22 mouse cellular contexts compared by ENCODE assay signal in genomic region chr1:168908192-168908591, GRCm38 (mm10).
DNase-seq lines count a peak whose midpoint lies in the region; ATAC-seq lines count a peak whose summit lies in the region.
"Had no signal": no experiment of that assay in that cellular context is flagged by ENCODE, and none has a peak within 500 bp of the region (broad histone marks: within the 10 kb centered on the region; RNA-seq: fewer than 3 reads in every experiment).

No protein-coding gene starts in this region.

- H3K4me1 ChIP-seq in forebrain, embryonic 11.5 days (replicated peaks; ENCODE audit: control insufficient read depth, insufficient read depth, low read length), result 0 out of 2 replicates have a peak, but pooled peaks cover 2% of the 10 kb centered on the region
- H3K4me1 ChIP-seq in forebrain, embryonic 10.5 days, result peaks cover 15% of the 10 kb centered on the region
- peaks cover 5% of the 10 kb centered on the region; the same call in 1 of the 2 replicates for H3K4me1 ChIP-seq in neural tube, embryonic 12.5 days
- peaks cover 11% of the 10 kb centered on the region for H3K4me1 ChIP-seq in forebrain, embryonic 12.5 days
- H3K4me1 ChIP-seq in forebrain, embryonic 16.5 days (replicated peaks; ENCODE audit: control insufficient read depth, insufficient read depth, low read length), result peaks cover 9% of the 10 kb centered on the region
- H3K4me1 ChIP-seq: embryonic facial prominence, embryonic 13.5 days had no signal

- ATAC-seq in forebrain, embryonic 11.5 days (replicated peaks; ENCODE audit: low FRiP score), result peak; percentile 68
- ATAC-seq in neural tube, embryonic 12.5 days (ENCODE audit: low FRiP score, low read depth), result peak; percentile 39; the same call in 1 of the 2 replicates
- peak; percentile 70; the same call in 1 of the 2 replicates for ATAC-seq in forebrain, embryonic 12.5 days (ENCODE audit: low FRiP score)
- peak; percentile 16; the same call in 1 of the 2 replicates for ATAC-seq in forebrain, embryonic 16.5 days
- no peak for ATAC-seq in frontal cortex, adult (ENCODE audit: low TSS enrichment)
- ATAC-seq: CD4-positive, CD25-positive, alpha-beta regulatory T cell, adult 4 months had no signal

- H3K9ac ChIP-seq in forebrain, embryonic 11.5 days (ENCODE audit: low read length), result no peak overlapping the region
- H3K9ac ChIP-seq in neural tube, embryonic 12.5 days, result no peak overlapping the region
- H3K9ac ChIP-seq in forebrain, embryonic 12.5 days, result no peak overlapping the region
- H3K9ac ChIP-seq in forebrain, embryonic 16.5 days (replicated peaks; ENCODE audit: low read depth, low read length), result no peak overlapping the region
- H3K9ac ChIP-seq: embryonic facial prominence, embryonic 13.5 days; heart, embryonic 13.5 days; hindbrain, embryonic 13.5 days had no signal

- no peaks in the 10 kb centered on the region for H3K36me3 ChIP-seq in forebrain, embryonic 11.5 days (ENCODE audit: control insufficient read depth, insufficient read depth, low read length)
- no peaks in the 10 kb centered on the region for H3K36me3 ChIP-seq in forebrain, embryonic 10.5 days (replicated peaks)
- no peaks in the 10 kb centered on the region for H3K36me3 ChIP-seq in neural tube, embryonic 12.5 days
- no peaks in the 10 kb centered on the region for H3K36me3 ChIP-seq in forebrain, embryonic 12.5 days (replicated peaks)
- no peaks in the 10 kb centered on the region for H3K36me3 ChIP-seq in forebrain, embryonic 16.5 days (ENCODE audit: control insufficient read depth, insufficient read depth)
- H3K36me3 ChIP-seq: embryonic facial prominence, embryonic 13.5 days; G1E; heart, embryonic 13.5 days; hindbrain, embryonic 13.5 days had no signal

- WGBS in forebrain, embryonic 11.5 days, result 70% methylated on average over 6 of the region's 6 CpGs
- WGBS in forebrain, embryonic 10.5 days, result 87% methylated on average over 6 of the region's 6 CpGs
- 88% methylated on average over 6 of the region's 6 CpGs for WGBS in neural tube, embryonic 12.5 days
- 60% methylated on average over 6 of the region's 6 CpGs for WGBS in forebrain, embryonic 12.5 days
- 29% methylated on average over 6 of the region's 6 CpGs for WGBS in forebrain, embryonic 16.5 days

- no peak overlapping the region for H3K4me2 ChIP-seq in forebrain, embryonic 11.5 days (ENCODE audit: low read depth, low read length, severe bottlenecking)
- no peak overlapping the region for H3K4me2 ChIP-seq in neural tube, embryonic 12.5 days (replicated peaks)
- H3K4me2 ChIP-seq in forebrain, embryonic 12.5 days, result no peak overlapping the region
- H3K4me2 ChIP-seq in forebrain, embryonic 16.5 days (ENCODE audit: low read length), result no peak overlapping the region
- H3K4me2 ChIP-seq: embryonic facial prominence, embryonic 13.5 days; heart, embryonic 13.5 days; hindbrain, embryonic 13.5 days had no signal

- no peak for DNase-seq in forebrain, embryonic 11.5 days (ENCODE audit: low spot score)
- no peak for DNase-seq in forebrain, embryonic 10.5 days (ENCODE audit: extremely low spot score, low spot score)
- no peak for DNase-seq in neural tube, embryonic 10.5 days (ENCODE audit: extremely low spot score, low spot score)
- DNase-seq in heart, adult 9 months (ENCODE audit: low spot score in 2 of 2), result no peak
- DNase-seq: adrenal gland, postnatal 14 days; B cell, adult 2 months; cerebellum, adult 18-20 months; cerebellum, adult 9-11 months; cerebellum, postnatal 36 days; gastrocnemius, adult 2 months; gastrocnemius, postnatal 25 days; heart, postnatal 36 days had no signal

- no peaks in the 10 kb centered on the region for H3K9me3 ChIP-seq in forebrain, embryonic 11.5 days (ENCODE audit: control insufficient read depth, low read length)
- no peaks in the 10 kb centered on the region for H3K9me3 ChIP-seq in forebrain, embryonic 10.5 days
- no peaks in the 10 kb centered on the region for H3K9me3 ChIP-seq in neural tube, embryonic 12.5 days
- no peaks in the 10 kb centered on the region for H3K9me3 ChIP-seq in forebrain, embryonic 12.5 days
- no peaks in the 10 kb centered on the region for H3K9me3 ChIP-seq in forebrain, embryonic 16.5 days (ENCODE audit: control insufficient read depth, low read length)
- H3K9me3 ChIP-seq: embryonic facial prominence, embryonic 13.5 days; heart, embryonic 13.5 days; hindbrain, embryonic 13.5 days had no signal

- H3K4me3 ChIP-seq in forebrain, embryonic 11.5 days (ENCODE audit: low read depth, low read length), result no peak overlapping the region
- H3K4me3 ChIP-seq in forebrain, embryonic 10.5 days, result no peak overlapping the region
- no peak overlapping the region for H3K4me3 ChIP-seq in neural tube, embryonic 12.5 days
- no peak overlapping the region for H3K4me3 ChIP-seq in forebrain, embryonic 12.5 days (replicated peaks)
- H3K4me3 ChIP-seq in forebrain, embryonic 16.5 days (replicated peaks; ENCODE audit: low read length), result no peak overlapping the region
- H3K4me3 ChIP-seq: embryonic facial prominence, embryonic 13.5 days; gastrocnemius, adult 2 months; heart, embryonic 13.5 days; hindbrain, embryonic 13.5 days had no signal

- no peak overlapping the region for H3K27ac ChIP-seq in forebrain, embryonic 11.5 days (ENCODE audit: low read depth, low read length)
- no peak overlapping the region for H3K27ac ChIP-seq in forebrain, embryonic 10.5 days
- H3K27ac ChIP-seq in neural tube, embryonic 12.5 days, result no peak overlapping the region
- peak overlapping the region; percentile 59; the same call in 1 of the 2 replicates for H3K27ac ChIP-seq in forebrain, embryonic 12.5 days
- no peak overlapping the region for H3K27ac ChIP-seq in forebrain, embryonic 16.5 days (ENCODE audit: low read length)
- H3K27ac ChIP-seq: embryonic facial prominence, embryonic 13.5 days; gastrocnemius, adult 2 months; heart, embryonic 13.5 days; hindbrain, embryonic 13.5 days; hindbrain, postnatal 0 days had no signal

- H3K27me3 ChIP-seq in forebrain, embryonic 11.5 days (ENCODE audit: control insufficient read depth, insufficient read depth, low read length), result peaks cover 2% of the 10 kb centered on the region; the same call in 1 of the 2 replicates
- peaks cover 43% of the 10 kb centered on the region for H3K27me3 ChIP-seq in forebrain, embryonic 10.5 days (ENCODE audit: poor library complexity, severe bottlenecking)
- no peaks in the 10 kb centered on the region for H3K27me3 ChIP-seq in neural tube, embryonic 12.5 days (replicated peaks)
- H3K27me3 ChIP-seq in forebrain, embryonic 12.5 days, result peaks cover 18% of the 10 kb centered on the region
- peaks cover 3% of the 10 kb centered on the region; the same call in 1 of the 2 replicates for H3K27me3 ChIP-seq in forebrain, embryonic 16.5 days (replicated peaks; ENCODE audit: control insufficient read depth, insufficient read depth, low read length)
- H3K27me3 ChIP-seq: embryonic facial prominence, embryonic 13.5 days; heart, embryonic 13.5 days; hindbrain, embryonic 13.5 days had no signal
